Mouse (Mus musculus): ENCODE results near the gene Ccdc63. TPM values are rescaled to one million over a fixed set of nuclear protein-coding genes. Genes with fewer than 3 reads are reported as not detected.
"Not testable (repeated sequence)": the region's sequence is repeated elsewhere in the genome, so short reads cannot be mapped to it uniquely, and the experiment has no call there.

Ccdc63 gene
- under 1 TPM in 1 of 4 experiments, not detected in 3; 0.22 TPM for total RNA-seq (2022)

GRCm38 (mm10) chr5:122140723-122141122 lies at the start of gene Ccdc63:
Gene Ccdc63, minus strand, starts transcription at chr5:122140823.
- DNase-seq = no peak

GRCm38 (mm10) chr5:122189115-122189514 lies 48.5 kb upstream of the Ccdc63 start:
- no peak for DNase-seq

GRCm38 (mm10) chr5:122184858-122185257 lies 44.2 kb upstream of the Ccdc63 start:
- DNase-seq = not testable (repeated sequence)

GRCm38 (mm10) chr5:122184283-122184806 lies 43.7 kb upstream of the Ccdc63 start:
- DNase-seq = no peak

GRCm38 (mm10) chr5:122179665-122180064 lies 39.0 kb upstream of the Ccdc63 start:
- no peak for DNase-seq

- no peak for DNase-seq
These were observed 35.8 kb upstream of the Ccdc63 start for GRCm38 (mm10) chr5:122176398-122176797.

- no peak for DNase-seq
These were observed 35.3 kb upstream of the Ccdc63 start for GRCm38 (mm10) chr5:122175961-122176360.

GRCm38 (mm10) chr5:122175402-122175801 lies 34.8 kb upstream of the Ccdc63 start:
- no peak for DNase-seq

GRCm38 (mm10) chr5:122171058-122171457 lies 30.4 kb upstream of the Ccdc63 start:
- no peak for DNase-seq

- no peak for DNase-seq
These were observed 27.9 kb upstream of the Ccdc63 start for GRCm38 (mm10) chr5:122168344-122169069.

- DNase-seq = no peak
These were observed 26.1 kb upstream of the Ccdc63 start for GRCm38 (mm10) chr5:122166636-122167161.

GRCm38 (mm10) chr5:122165233-122165915 lies 24.8 kb upstream of the Ccdc63 start:
- no peak for DNase-seq

- no peak for DNase-seq
These were observed 23.4 kb upstream of the Ccdc63 start for GRCm38 (mm10) chr5:122164011-122164410.

- DNase-seq = no peak
These were observed 22.6 kb upstream of the Ccdc63 start for GRCm38 (mm10) chr5:122163194-122163593.

- no peak for DNase-seq
These were observed 18.2 kb upstream of the Ccdc63 start for GRCm38 (mm10) chr5:122158557-122159515.

- peak; percentile 83 for DNase-seq
These were observed 17.3 kb upstream of the Ccdc63 start, which contains the start of gene Ppp1cc for GRCm38 (mm10) chr5:122157827-122158381. Gene Ppp1cc, plus strand, starts transcription at chr5:122158278.

GRCm38 (mm10) chr5:122156486-122156885 lies 15.9 kb upstream of the Ccdc63 start:
- no peak for DNase-seq

GRCm38 (mm10) chr5:122155613-122156012 lies 15.0 kb upstream of the Ccdc63 start:
- no peak for DNase-seq

GRCm38 (mm10) chr5:122154782-122155181 lies 14.2 kb upstream of the Ccdc63 start:
- DNase-seq = no peak

- no peak for DNase-seq
These were observed 13.4 kb upstream of the Ccdc63 start for GRCm38 (mm10) chr5:122154006-122154405.

GRCm38 (mm10) chr5:122152508-122152907 lies 11.9 kb upstream of the Ccdc63 start:
- DNase-seq = not testable (repeated sequence)

GRCm38 (mm10) chr5:122149259-122149658 lies 8.6 kb upstream of the Ccdc63 start:
- DNase-seq = no peak
